Mouse (Mus musculus) lung, postnatal 0 days (tissue): Measurements from ENCODE around the gene AI467606. TPM values are rescaled to one million over a fixed set of nuclear protein-coding genes. Genes with fewer than 3 reads are reported as not detected.
A peak's percentile ranks its signal among the peaks of the same experiment; 100 is the strongest.

ENCODE experiments used
- ATAC-seq: fragments of 200-750 bp; cut with Nextera tagmentation; 2 replicates; pipeline ENCODE4 v1.8.0; 2017; ENCODE audit warnings: moderate library complexity
- DNase-seq: peaks from one replicate; pipeline ENCODE4 v3.0.0-alpha.2; 2016; ENCODE audit warnings: low spot score
- H3K27ac ChIP-seq: fragments of 300-500 bp; sonication (generic); 2 replicates; pipeline ENCODE4 v1.5.1; 2014; ENCODE audit warnings: antibody characterized with exemption, mild to moderate bottlenecking, low read length, mixed read lengths
- H3K27me3 ChIP-seq: fragments of 300-500 bp; sonication (generic); replicated peaks from 2 replicates; pipeline ENCODE4 v1.6.1; 2014; ENCODE audit warnings: low read length, mixed read lengths; ENCODE audit not compliant: insufficient read depth
- H3K36me3 ChIP-seq: fragments of 300-500 bp; sonication (generic); 2 replicates; pipeline ENCODE4 v1.6.1; 2014; ENCODE audit warnings: low read length, mixed read lengths; ENCODE audit not compliant: insufficient read depth
- H3K4me1 ChIP-seq: fragments of 300-500 bp; sonication (generic); 2 replicates; pipeline ENCODE4 v1.6.1; 2014; ENCODE audit warnings: antibody characterized with exemption, low read depth, low read length, mixed read lengths; ENCODE audit not compliant: insufficient read depth
- H3K4me2 ChIP-seq: fragments of 300-500 bp; sonication (generic); replicated peaks from 2 replicates; pipeline ENCODE4 v1.6.1; 2014; ENCODE audit warnings: low read depth, mild to moderate bottlenecking, low read length, moderate library complexity, mixed read lengths
- H3K4me3 ChIP-seq: fragments of 300-500 bp; sonication (generic); 2 replicates; pipeline ENCODE4 v1.5.1; 2014; ENCODE audit warnings: low read depth, low read length
- H3K9ac ChIP-seq: fragments of 300-500 bp; sonication (generic); replicated peaks from 2 replicates; pipeline ENCODE4 v1.6.1; 2014; ENCODE audit warnings: low read depth, mild to moderate bottlenecking
- H3K9me3 ChIP-seq: fragments of 300-500 bp; sonication (generic); 2 replicates; pipeline ENCODE4 v1.6.1; 2016; ENCODE audit warnings: low read length, mixed read lengths
- CTCF ChIP-seq: IDR thresholded peaks from 2 replicates; pipeline ENCODE4 v1.5.1; 2016; ENCODE audit warnings: antibody characterized with exemption, mild to moderate bottlenecking
- EP300 ChIP-seq: IDR thresholded peaks from 2 replicates; pipeline ENCODE4 v1.6.1; 2016; ENCODE audit warnings: antibody characterized with exemption, mild to moderate bottlenecking, control low read depth
- WGBS: fragments of 180-500 bp; shearing (Covaris S2); extraction: QIAGEN DNeasy Blood & Tissue Kit; methylation state at CpG from one replicate; pipeline ENCODE4 v1.1.7; 2014; 5-methylcytosine and 5-hydroxymethylcytosine counted together
- microRNA-seq: library from miRNA; unstranded; fragments of <30 nt; microRNA quantifications from one replicate; pipeline ENCODE4, GENCODE M21; 2016
- polyA plus RNA-seq: library from polyadenylated mRNA; unstranded; fragments of >200 nt; fragmentation: Nextera tagmentation; extraction: Ambion mirVana; gene quantifications from 2 replicates; pipeline ENCODE4 v1.2.1, GENCODE M21; 2015

The AI467606 gene
- polyA plus RNA-seq, 1 experiment from 2014 or later, result 16.0 TPM

GRCm38 (mm10) chr7:127140623-127141404, 49.7 kb downstream of the AI467606 start:
- TF ChIP-seq CTCF (peak; percentile 56), EP300 (no peak)
- Histone ChIP-seq H3K9me3 (no peaks in the 10 kb centered on the region), H3K36me3 (no peaks in the 10 kb centered on the region), H3K27me3 (no peaks in the 10 kb centered on the region), H3K27ac (no peak overlapping the region), H3K4me1 (no peaks in the 10 kb centered on the region), H3K4me2 (no peak overlapping the region), H3K9ac (no peak overlapping the region), H3K4me3 (no peak overlapping the region)
- WGBS, result 53% methylated on average over 7 of the region's 7 CpGs
- ATAC-seq (peak; percentile 28; the same call in 1 of the 2 replicates), DNase-seq (no peak)

GRCm38 (mm10) chr7:127142214-127142613, 51.1 kb downstream of the AI467606 start:
- no peak overlapping the region for H3K4me3 ChIP-seq
- TF ChIP-seq EP300, result no peak
- TF ChIP-seq CTCF, result no peak
- H3K4me2 ChIP-seq, result no peak overlapping the region
- peak; percentile 34; the same call in 1 of the 2 replicates for ATAC-seq
- no peaks in the 10 kb centered on the region for H3K27me3 ChIP-seq
- no peak overlapping the region for H3K9ac ChIP-seq
- DNase-seq, result no peak
- H3K27ac ChIP-seq, result no peak overlapping the region
- WGBS, result 30% methylated on average over 2 of the region's 2 CpGs
- H3K4me1 ChIP-seq, result no peaks in the 10 kb centered on the region
- H3K36me3 ChIP-seq, result no peaks in the 10 kb centered on the region
- H3K9me3 ChIP-seq, result no peaks in the 10 kb centered on the region

DNA sequence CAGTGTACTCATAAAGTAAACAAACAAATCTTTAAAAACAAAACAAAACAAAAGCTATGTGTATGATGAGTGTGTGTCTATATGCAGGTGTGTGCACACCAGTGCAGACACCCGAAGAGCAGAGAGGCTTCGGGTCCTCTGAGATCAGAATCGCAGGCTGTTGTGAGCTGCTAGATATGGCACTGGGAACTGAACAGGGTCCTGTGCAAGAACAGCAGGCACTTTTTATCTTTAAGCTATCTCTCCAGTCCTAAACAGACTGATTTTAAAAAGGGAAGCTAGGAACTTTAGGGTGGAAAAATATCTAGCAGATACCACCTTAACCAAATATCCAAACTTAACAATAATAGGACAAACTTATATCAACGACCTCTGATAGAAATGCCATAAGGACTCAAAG, 51.5 kb downstream of the AI467606 start:
- no peaks in the 10 kb centered on the region for H3K9me3 ChIP-seq
- WGBS, result 87% methylated on average over 4 of the region's 4 CpGs
- H3K36me3 ChIP-seq, result no peaks in the 10 kb centered on the region
- no peak for TF ChIP-seq EP300
- no peak for TF ChIP-seq CTCF
- ATAC-seq (no peak), DNase-seq (no peak)
- no peak overlapping the region for H3K9ac ChIP-seq
- no peak overlapping the region for H3K4me2 ChIP-seq
- no peaks in the 10 kb centered on the region for H3K27me3 ChIP-seq
- H3K4me1 ChIP-seq, result no peaks in the 10 kb centered on the region
- H3K27ac ChIP-seq, result no peak overlapping the region
- no peak overlapping the region for H3K4me3 ChIP-seq

Small RNAs within 50 kb of the gene (microRNA-seq; reads per million reads assigned to microRNA genes)
- gene Gm44343, result not detected

Other genes with a start within 250 kb of the AI467606 start
- gene Doc2a, start 243.9 kb upstream of the AI467606 start, polyA plus RNA-seq, result 0.20 and 0.33 TPM in 2 replicates
- gene Hirip3, start 229.4 kb upstream of the AI467606 start, polyA plus RNA-seq, result 8.4 and 9.3 TPM in 2 replicates
- 52.2 and 54.7 TPM in 2 replicates for gene Ino80e, start 229.0 kb upstream of the AI467606 start, polyA plus RNA-seq
- 36.1 and 39.0 TPM in 2 replicates for gene Taok2, start 206.7 kb upstream of the AI467606 start, polyA plus RNA-seq
- 42.5 and 45.0 TPM in 2 replicates for gene Tmem219, start 168.4 kb upstream of the AI467606 start, polyA plus RNA-seq
- 12.1 and 14.9 TPM in 2 replicates for gene Kctd13, start 162.5 kb upstream of the AI467606 start, polyA plus RNA-seq
- gene Asphd1, start 141.8 kb upstream of the AI467606 start, polyA plus RNA-seq, result not detected in 2 replicates
- 1.7 and 3.0 TPM in 2 replicates for gene Sez6l2, start 140.8 kb upstream of the AI467606 start, polyA plus RNA-seq
- 164 and 173 TPM in 2 replicates for gene Cdipt, start 115.4 kb upstream of the AI467606 start, polyA plus RNA-seq
- gene Cdiptos, start 115.3 kb upstream of the AI467606 start, polyA plus RNA-seq, result 3.0 and 3.3 TPM in 2 replicates
- 44.6 and 50.3 TPM in 2 replicates for gene Mvp, start 76.7 kb upstream of the AI467606 start, polyA plus RNA-seq
- 1.00 and 1.1 TPM in 2 replicates for gene Pagr1b, start 74.9 kb upstream of the AI467606 start, polyA plus RNA-seq
- gene Pagr1a, start 74.0 kb upstream of the AI467606 start, polyA plus RNA-seq, result 20.7 and 28.3 TPM in 2 replicates
- 28.5 and 29.3 TPM in 2 replicates for gene Gm42742, start 70.3 kb upstream of the AI467606 start, polyA plus RNA-seq
- gene Prrt2, start 70.1 kb upstream of the AI467606 start, polyA plus RNA-seq, result 1.0 and 1.3 TPM in 2 replicates
- 36.1 and 37.0 TPM in 2 replicates for gene Maz, start 64.3 kb upstream of the AI467606 start, polyA plus RNA-seq
- gene Kif22, start 48.9 kb upstream of the AI467606 start, polyA plus RNA-seq, result 7.0 and 9.2 TPM in 2 replicates
- 0.20 and 0.30 TPM in 2 replicates for gene Zg16, start 4.0 kb upstream of the AI467606 start, polyA plus RNA-seq
- gene Qprt, start 30.9 kb downstream of the AI467606 start, polyA plus RNA-seq, result 0.14 and 0.21 TPM in 2 replicates
- 0.73 and 0.83 TPM in 2 replicates for gene Spn, start 46.5 kb downstream of the AI467606 start, polyA plus RNA-seq
- gene Cd2bp2, start 104.7 kb downstream of the AI467606 start, polyA plus RNA-seq, result 28.4 and 29.6 TPM in 2 replicates
- 14.4 and 15.0 TPM in 2 replicates for gene Tbc1d10b, start 117.1 kb downstream of the AI467606 start, polyA plus RNA-seq
- 6.4 and 8.0 TPM in 2 replicates for gene Mylpf, start 117.5 kb downstream of the AI467606 start, polyA plus RNA-seq
- gene Zfp553, start 141.7 kb downstream of the AI467606 start, polyA plus RNA-seq, result 15.5 and 15.7 TPM in 2 replicates
- gene Sept1, start 141.8 kb downstream of the AI467606 start, polyA plus RNA-seq, result 13.0 TPM in 2 replicates
- gene Zfp771, start 152.9 kb downstream of the AI467606 start, polyA plus RNA-seq, result 34.9 and 36.9 TPM in 2 replicates
- 35.7 and 36.4 TPM in 2 replicates for gene Dctpp1, start 169.3 kb downstream of the AI467606 start, polyA plus RNA-seq
- gene Sephs2, start 182.7 kb downstream of the AI467606 start, polyA plus RNA-seq, result 59.4 and 66.9 TPM in 2 replicates
- gene Itgal, start 204.9 kb downstream of the AI467606 start, polyA plus RNA-seq, result 3.7 and 3.8 TPM in 2 replicates